Mouse (Mus musculus) spleen, adult 2 months (tissue): ENCODE results near the gene Cdhr4.

Source experiments
- CTCF ChIP-seq: fragments of 200-500 bp; IDR thresholded peaks from 2 replicates; pipeline ENCODE4 v1.5.1; 2011; ENCODE audit warnings: mild to moderate bottlenecking, inconsistent platforms; ENCODE audit not compliant: insufficient read depth, insufficient read length, insufficient replicate concordance; ENCODE audit errors: extremely low read depth
- POLR2A ChIP-seq: fragments of 200-500 bp; IDR thresholded peaks from 2 replicates; pipeline ENCODE4 v1.6.1; 2011; ENCODE audit warnings: low read depth, low read length, inconsistent platforms

DNA sequence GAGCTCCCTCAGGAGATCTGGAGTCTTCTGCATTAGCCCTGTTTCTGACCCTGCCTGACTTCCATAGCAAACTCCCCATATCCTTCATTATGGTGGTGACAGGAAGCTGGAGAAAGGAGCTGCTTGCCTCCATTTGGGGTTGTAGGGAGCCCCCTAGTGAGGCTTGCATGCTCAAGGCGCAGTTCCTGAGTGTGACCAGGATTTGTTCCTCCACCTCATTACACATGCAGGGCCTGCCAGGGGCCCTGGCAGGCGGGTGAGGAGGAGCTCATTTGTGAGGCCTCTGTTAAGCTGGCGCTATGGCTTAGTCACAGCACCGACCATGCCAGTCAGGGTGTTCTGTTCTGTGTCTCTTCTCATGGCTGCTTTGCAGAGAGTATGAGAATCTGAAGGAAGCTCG lies 30.4 kb upstream of the Cdhr4 start:
- TF ChIP-seq CTCF, result no peak
- TF ChIP-seq POLR2A, result no peak
